Mouse (Mus musculus): ENCODE data around the gene Prex1. TPM values are rescaled to one million over a fixed set of nuclear protein-coding genes. Genes with fewer than 3 reads are reported as not detected.

The Prex1 gene
- polyA plus RNA-seq, 1 experiment from 2014 or later, result 31.9 TPM

DNA sequence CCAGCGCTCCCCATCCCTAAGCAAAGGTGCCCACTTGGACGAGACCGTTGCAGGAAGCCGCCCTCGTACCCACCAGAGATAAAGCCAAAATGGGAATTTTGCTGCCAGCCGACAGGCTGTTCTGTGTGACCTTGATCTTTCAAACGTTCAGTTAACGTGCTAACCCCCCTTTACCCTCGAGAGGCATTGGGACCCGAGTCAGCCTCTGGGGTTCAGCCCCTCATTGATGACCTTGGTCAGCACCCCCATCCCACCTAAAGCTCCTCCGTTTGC is 731 bp upstream of the Prex1 start:
- Histone ChIP-seq H3K27ac (ENCODE audit: low read depth, low read length) (no peak overlapping the region), H3K36me3 (ENCODE audit: control insufficient read depth, insufficient read depth, low read length) (no peaks in the 10 kb centered on the region), H3K4me3 (ENCODE audit: low read depth, low read length) (peak overlapping the region; percentile 71), H3K27me3 (ENCODE audit: control insufficient read depth, insufficient read depth, low read length) (no peaks in the 10 kb centered on the region), H3K9me3 (ENCODE audit: control insufficient read depth, low read length) (no peaks in the 10 kb centered on the region), H3K4me2 (ENCODE audit: low read depth) (peak overlapping the region; percentile 68), H3K9ac (ENCODE audit: low read length) (peak overlapping the region; percentile 86), H3K4me1 (ENCODE audit: control insufficient read depth, insufficient read depth, low read length) (peaks cover 22% of the 10 kb centered on the region)
- 13% methylated on average over 11 of the region's 11 CpGs for WGBS
- DNase-seq (ENCODE audit: low spot score), result no peak
- no peak for ATAC-seq (ENCODE audit: insufficient read depth, low FRiP score, low TSS enrichment)

DNA sequence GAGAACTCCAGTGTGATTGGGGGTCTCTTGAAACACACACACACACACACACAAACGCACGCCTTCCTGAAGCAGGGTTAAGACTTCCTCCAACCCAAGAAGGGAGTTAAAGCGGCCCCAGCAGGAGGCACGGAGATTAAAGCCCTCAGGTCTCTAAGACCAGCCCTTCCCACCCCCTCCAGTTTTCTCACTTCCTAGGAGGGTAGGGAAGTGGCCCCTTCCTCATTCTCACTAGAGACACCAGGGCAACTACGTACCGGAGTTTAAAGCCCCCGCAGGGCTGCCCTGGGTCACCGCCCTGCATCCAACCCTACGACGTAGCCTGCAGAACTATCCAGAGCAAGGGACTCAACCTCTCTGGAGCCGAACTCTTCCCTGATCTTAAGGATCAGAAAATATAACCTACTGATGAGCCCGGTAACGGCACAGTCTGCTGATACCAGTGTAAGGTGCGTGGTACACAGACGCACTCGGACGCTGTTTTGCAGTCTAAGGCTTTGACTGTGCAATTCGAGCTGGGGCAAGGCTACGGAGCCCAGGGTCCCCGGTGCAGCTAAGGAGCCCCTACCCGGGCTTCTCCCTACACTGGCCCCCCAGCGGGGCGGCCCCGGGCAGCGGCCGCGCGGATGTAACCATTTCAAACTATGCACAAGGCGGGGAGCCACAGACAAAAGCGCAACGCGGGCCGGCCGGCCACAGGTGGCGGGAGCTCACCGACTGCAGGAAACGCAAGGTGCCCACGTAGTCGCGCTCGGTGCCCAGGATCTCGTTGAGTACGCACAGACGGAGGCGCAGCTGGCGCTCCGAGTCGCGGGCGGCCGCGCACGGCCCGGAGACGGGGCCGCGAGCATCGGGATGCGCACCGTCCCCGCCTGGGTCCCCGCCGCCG is 587 bp downstream of the Prex1 start:
- WGBS, result under 1% methylated on average over 64 of the region's 64 CpGs
- peak overlapping the region; percentile 86 for H3K9ac ChIP-seq (ENCODE audit: low read length)
- H3K9me3 ChIP-seq (ENCODE audit: control insufficient read depth, low read length), result no peaks in the 10 kb centered on the region
- peak overlapping the region; percentile 95 for H3K4me2 ChIP-seq (ENCODE audit: low read depth)
- peak; percentile 59 for ATAC-seq (ENCODE audit: insufficient read depth, low FRiP score, low TSS enrichment)
- peaks cover 22% of the 10 kb centered on the region for H3K4me1 ChIP-seq (ENCODE audit: control insufficient read depth, insufficient read depth, low read length)
- peak; percentile 46 for DNase-seq (ENCODE audit: low spot score)
- peak overlapping the region; percentile 71 for H3K4me3 ChIP-seq (ENCODE audit: low read depth, low read length)
- H3K27ac ChIP-seq (ENCODE audit: low read depth, low read length), result peak overlapping the region; percentile 67
- no peaks in the 10 kb centered on the region for H3K27me3 ChIP-seq (ENCODE audit: control insufficient read depth, insufficient read depth, low read length)
- no peaks in the 10 kb centered on the region for H3K36me3 ChIP-seq (ENCODE audit: control insufficient read depth, insufficient read depth, low read length)

DNA sequence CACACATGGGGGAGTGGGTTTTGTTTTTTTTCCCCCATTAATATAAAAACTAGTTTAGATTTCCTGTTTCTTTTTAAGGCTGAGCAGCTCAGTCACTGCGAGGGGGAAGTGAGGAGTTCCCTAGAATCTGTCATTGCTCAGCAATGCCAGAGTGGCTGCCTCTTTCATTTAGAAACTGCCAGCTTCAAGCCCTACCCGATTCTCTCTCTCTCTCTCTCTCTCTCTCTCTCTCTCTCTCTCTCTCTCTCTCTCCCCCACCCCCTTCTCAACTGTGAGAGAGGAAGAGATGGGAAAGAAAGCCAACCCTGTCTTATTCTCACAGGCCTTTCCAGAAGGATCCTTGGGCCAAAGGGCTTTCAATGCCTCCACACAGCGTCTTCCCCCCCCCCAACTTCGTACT is 1.3 kb downstream of the Prex1 start:
- H3K4me1 ChIP-seq (ENCODE audit: control insufficient read depth, insufficient read depth, low read length), result peaks cover 22% of the 10 kb centered on the region
- DNase-seq (ENCODE audit: low spot score), result no peak
- 0% methylated on average over 4 of the region's 4 CpGs for WGBS

DNA sequence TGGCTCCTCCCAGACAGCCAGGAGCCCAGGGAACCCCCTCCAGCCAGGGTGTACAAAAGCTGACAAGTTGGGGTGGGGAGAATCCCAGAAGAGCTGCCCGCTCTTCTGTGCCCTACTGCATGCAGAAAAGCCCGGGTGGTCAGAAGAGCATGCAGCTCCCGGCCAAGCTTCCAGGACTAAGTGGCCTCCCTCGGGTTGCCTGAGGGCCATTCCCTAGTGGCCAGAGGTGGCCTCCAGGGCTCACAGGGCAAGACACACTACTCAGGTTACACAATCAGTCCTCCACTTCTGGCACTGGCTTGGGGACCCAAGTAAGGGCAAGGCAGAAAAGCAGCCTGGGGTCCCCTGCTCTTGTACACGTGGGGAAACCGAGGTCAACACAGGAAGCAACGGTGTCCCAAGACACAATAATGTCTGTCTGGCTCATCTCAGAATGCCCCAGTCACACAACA is 1.9 kb downstream of the Prex1 start:
- DNase-seq (ENCODE audit: low spot score), result no peak
- Histone ChIP-seq H3K9me3 (ENCODE audit: control insufficient read depth, low read length) (no peaks in the 10 kb centered on the region), H3K4me1 (ENCODE audit: control insufficient read depth, insufficient read depth, low read length) (peaks cover 22% of the 10 kb centered on the region), H3K27me3 (ENCODE audit: control insufficient read depth, insufficient read depth, low read length) (no peaks in the 10 kb centered on the region), H3K4me2 (ENCODE audit: low read depth) (peak overlapping the region; percentile 95), H3K36me3 (ENCODE audit: control insufficient read depth, insufficient read depth, low read length) (no peaks in the 10 kb centered on the region), H3K27ac (ENCODE audit: low read depth, low read length) (no peak overlapping the region), H3K9ac (ENCODE audit: low read length) (peak overlapping the region; percentile 16; the same call in 1 of the 2 replicates), H3K4me3 (ENCODE audit: low read depth, low read length) (peak overlapping the region; percentile 71)
- ATAC-seq (ENCODE audit: insufficient read depth, low FRiP score, low TSS enrichment), result no peak
- 23% methylated on average over 7 of the region's 7 CpGs for WGBS

More for the DNA sequence above, 1.3 kb downstream of the Prex1 start:
- peak overlapping the region; percentile 67; the same call in 1 of the 2 replicates for H3K27ac ChIP-seq (ENCODE audit: low read depth, low read length)
- H3K9ac ChIP-seq (ENCODE audit: low read length), result peak overlapping the region; percentile 86
- no peaks in the 10 kb centered on the region for H3K9me3 ChIP-seq (ENCODE audit: control insufficient read depth, low read length)
- H3K36me3 ChIP-seq (ENCODE audit: control insufficient read depth, insufficient read depth, low read length), result no peaks in the 10 kb centered on the region
- peak overlapping the region; percentile 95 for H3K4me2 ChIP-seq (ENCODE audit: low read depth)
- no peaks in the 10 kb centered on the region for H3K27me3 ChIP-seq (ENCODE audit: control insufficient read depth, insufficient read depth, low read length)
- ATAC-seq (ENCODE audit: insufficient read depth, low FRiP score, low TSS enrichment), result no peak
- peak overlapping the region; percentile 71 for H3K4me3 ChIP-seq (ENCODE audit: low read depth, low read length)

DNA sequence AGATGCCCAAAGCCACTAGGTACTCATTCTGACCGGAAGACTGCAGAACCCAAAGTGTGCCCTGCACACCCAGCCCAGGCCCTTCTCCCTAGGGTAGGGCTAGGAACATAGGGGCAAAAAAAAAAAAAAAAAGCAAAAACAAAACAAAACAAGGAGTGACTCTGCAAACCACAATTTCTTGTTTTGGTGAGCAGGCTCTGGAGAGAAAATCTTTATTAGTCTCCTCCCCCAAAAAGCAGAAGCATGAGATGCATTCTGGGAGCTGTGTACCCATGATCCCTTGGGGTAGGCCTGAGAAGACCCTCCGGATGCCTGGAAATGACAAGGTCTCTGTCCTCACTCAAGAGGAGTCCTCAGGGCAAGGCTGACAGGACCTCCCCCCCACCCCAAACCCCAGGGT is 3.7 kb downstream of the Prex1 start:
- Histone ChIP-seq H3K9ac (ENCODE audit: low read length) (no peak overlapping the region), H3K4me1 (ENCODE audit: control insufficient read depth, insufficient read depth, low read length) (peaks cover 22% of the 10 kb centered on the region), H3K4me2 (ENCODE audit: low read depth) (no peak overlapping the region), H3K27me3 (ENCODE audit: control insufficient read depth, insufficient read depth, low read length) (no peaks in the 10 kb centered on the region), H3K4me3 (ENCODE audit: low read depth, low read length) (no peak overlapping the region), H3K36me3 (ENCODE audit: control insufficient read depth, insufficient read depth, low read length) (peaks cover 1% of the 10 kb centered on the region; the same call in 1 of the 2 replicates), H3K27ac (ENCODE audit: low read depth, low read length) (no peak overlapping the region), H3K9me3 (ENCODE audit: control insufficient read depth, low read length) (peaks cover 2% of the 10 kb centered on the region; the same call in 1 of the 2 replicates)
- ATAC-seq (ENCODE audit: insufficient read depth, low FRiP score, low TSS enrichment) (no peak), DNase-seq (ENCODE audit: low spot score) (no peak)
- WGBS, result 98% methylated on average over 2 of the region's 2 CpGs

DNA sequence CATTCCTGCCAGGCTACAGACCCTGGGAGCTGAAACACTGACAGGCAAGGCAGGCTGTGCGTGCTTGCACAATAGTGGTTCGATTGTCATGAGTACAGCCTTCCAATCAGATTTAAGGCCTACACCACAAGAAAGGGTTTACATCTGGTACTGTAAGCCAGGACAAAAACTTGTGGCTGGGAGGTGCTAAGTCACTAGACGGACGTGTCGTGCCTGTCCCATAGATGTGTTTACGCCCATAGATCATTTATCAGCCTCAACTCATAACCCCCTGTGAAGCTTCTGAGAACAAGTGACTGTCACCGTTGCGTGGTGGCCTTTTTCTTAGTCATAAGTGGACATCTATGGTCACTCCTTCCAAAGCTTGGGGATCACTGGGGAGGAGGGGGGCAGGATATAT is 5.3 kb downstream of the Prex1 start:
- H3K4me2 ChIP-seq (ENCODE audit: low read depth), result no peak overlapping the region
- no peak overlapping the region for H3K4me3 ChIP-seq (ENCODE audit: low read depth, low read length)
- peaks cover 19% of the 10 kb centered on the region for H3K4me1 ChIP-seq (ENCODE audit: control insufficient read depth, insufficient read depth, low read length)
- 85% methylated on average over 8 of the region's 8 CpGs for WGBS
- peaks cover 2% of the 10 kb centered on the region for H3K36me3 ChIP-seq (ENCODE audit: control insufficient read depth, insufficient read depth, low read length)
- peaks cover 3% of the 10 kb centered on the region; the same call in 1 of the 2 replicates for H3K9me3 ChIP-seq (ENCODE audit: control insufficient read depth, low read length)
- no peak overlapping the region for H3K27ac ChIP-seq (ENCODE audit: low read depth, low read length)
- no peak overlapping the region for H3K9ac ChIP-seq (ENCODE audit: low read length)
- ATAC-seq (ENCODE audit: insufficient read depth, low FRiP score, low TSS enrichment), result no peak
- no peak for DNase-seq (ENCODE audit: low spot score)
- no peaks in the 10 kb centered on the region for H3K27me3 ChIP-seq (ENCODE audit: control insufficient read depth, insufficient read depth, low read length)

DNA sequence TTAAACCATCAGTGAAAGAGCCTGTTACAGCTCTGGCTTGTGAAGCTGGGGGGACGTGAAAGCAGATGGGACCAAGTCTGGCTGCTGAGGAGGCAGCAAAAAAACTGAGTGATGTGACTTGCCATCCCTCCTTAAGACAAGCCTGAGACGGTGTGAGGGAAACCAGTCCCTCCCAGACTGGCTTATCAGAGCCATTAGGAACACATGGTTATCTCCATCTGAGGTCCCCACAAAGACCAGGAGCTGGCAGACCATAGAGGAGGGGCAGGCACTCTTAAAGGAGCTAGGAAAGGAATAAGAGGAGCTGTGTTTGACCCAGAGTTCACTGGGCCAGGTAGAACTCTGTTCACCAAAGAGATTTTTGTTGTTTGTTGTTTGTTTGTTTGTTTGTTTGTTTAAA is 7.1 kb downstream of the Prex1 start:
- H3K4me1 ChIP-seq (ENCODE audit: control insufficient read depth, insufficient read depth, low read length), result peaks cover 5% of the 10 kb centered on the region
- 71% methylated on average over 2 of the region's 2 CpGs for WGBS
- no peak overlapping the region for H3K27ac ChIP-seq (ENCODE audit: low read depth, low read length)
- H3K4me2 ChIP-seq (ENCODE audit: low read depth), result no peak overlapping the region
- no peak overlapping the region for H3K9ac ChIP-seq (ENCODE audit: low read length)
- no peak overlapping the region for H3K4me3 ChIP-seq (ENCODE audit: low read depth, low read length)
- ATAC-seq (ENCODE audit: insufficient read depth, low FRiP score, low TSS enrichment), result no peak
- H3K9me3 ChIP-seq (ENCODE audit: control insufficient read depth, low read length), result peaks cover 3% of the 10 kb centered on the region; the same call in 1 of the 2 replicates
- no peak for DNase-seq (ENCODE audit: low spot score)
- peaks cover 2% of the 10 kb centered on the region for H3K36me3 ChIP-seq (ENCODE audit: control insufficient read depth, insufficient read depth, low read length)
- no peaks in the 10 kb centered on the region for H3K27me3 ChIP-seq (ENCODE audit: control insufficient read depth, insufficient read depth, low read length)

DNA sequence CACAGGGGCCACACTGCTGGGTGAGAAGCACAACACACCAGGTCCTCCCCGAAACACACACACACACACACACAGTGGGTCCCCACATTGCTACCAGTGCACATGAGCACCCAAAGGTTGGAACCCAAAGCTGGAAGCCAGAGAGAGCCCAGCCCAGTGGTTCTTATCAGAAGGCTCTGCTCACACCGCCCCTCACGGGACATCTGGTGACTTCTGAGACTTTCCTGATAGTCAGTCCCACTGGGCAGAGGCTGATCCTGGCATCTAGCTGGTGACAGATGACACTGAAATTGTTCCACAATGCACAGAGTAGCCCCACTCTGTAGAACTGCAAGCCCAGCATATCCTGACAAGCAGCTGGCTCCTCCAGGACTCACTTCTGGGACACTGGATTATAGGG is 10.1 kb downstream of the Prex1 start:
- H3K27me3 ChIP-seq (ENCODE audit: control insufficient read depth, insufficient read depth, low read length), result no peaks in the 10 kb centered on the region
- H3K27ac ChIP-seq (ENCODE audit: low read depth, low read length), result no peak overlapping the region
- peaks cover 11% of the 10 kb centered on the region for H3K4me1 ChIP-seq (ENCODE audit: control insufficient read depth, insufficient read depth, low read length)
- peaks cover 2% of the 10 kb centered on the region for H3K36me3 ChIP-seq (ENCODE audit: control insufficient read depth, insufficient read depth, low read length)
- H3K4me2 ChIP-seq (ENCODE audit: low read depth), result no peak overlapping the region
- no peak for ATAC-seq (ENCODE audit: insufficient read depth, low FRiP score, low TSS enrichment)
- no peak for DNase-seq (ENCODE audit: low spot score)
- 74% methylated on average over 3 of the region's 3 CpGs for WGBS
- H3K9me3 ChIP-seq (ENCODE audit: control insufficient read depth, low read length), result peaks cover 3% of the 10 kb centered on the region; the same call in 1 of the 2 replicates
- no peak overlapping the region for H3K9ac ChIP-seq (ENCODE audit: low read length)
- no peak overlapping the region for H3K4me3 ChIP-seq (ENCODE audit: low read depth, low read length)

DNA sequence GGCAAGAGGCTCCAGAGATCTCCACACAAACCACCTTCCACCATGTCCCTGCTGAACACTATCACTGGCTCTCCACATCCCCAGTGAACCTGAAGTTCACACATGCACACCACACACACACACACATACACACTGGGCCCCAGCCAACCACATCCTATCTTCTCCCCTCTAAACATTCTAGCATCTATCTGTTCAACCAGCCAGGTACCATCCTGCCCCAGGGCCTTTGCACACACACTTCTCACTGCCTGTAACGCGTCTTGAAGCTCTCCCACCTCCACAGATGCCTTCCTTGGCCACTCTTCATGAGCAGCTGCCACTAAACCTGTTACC is 11.6 kb downstream of the Prex1 start:
- H3K27me3 ChIP-seq (ENCODE audit: control insufficient read depth, insufficient read depth, low read length), result no peaks in the 10 kb centered on the region
- 94% methylated on average over 2 of the region's 2 CpGs for WGBS
- DNase-seq (ENCODE audit: low spot score) (no peak), ATAC-seq (ENCODE audit: insufficient read depth, low FRiP score, low TSS enrichment) (no peak)
- H3K36me3 ChIP-seq (ENCODE audit: control insufficient read depth, insufficient read depth, low read length), result peaks cover 2% of the 10 kb centered on the region
- peaks cover 11% of the 10 kb centered on the region for H3K4me1 ChIP-seq (ENCODE audit: control insufficient read depth, insufficient read depth, low read length)
- peaks cover 3% of the 10 kb centered on the region; the same call in 1 of the 2 replicates for H3K9me3 ChIP-seq (ENCODE audit: control insufficient read depth, low read length)
- no peak overlapping the region for H3K27ac ChIP-seq (ENCODE audit: low read depth, low read length)
- H3K9ac ChIP-seq (ENCODE audit: low read length), result no peak overlapping the region
- H3K4me2 ChIP-seq (ENCODE audit: low read depth), result no peak overlapping the region
- no peak overlapping the region for H3K4me3 ChIP-seq (ENCODE audit: low read depth, low read length)
